Mouse (Mus musculus) heart, adult 2 months (tissue): Measurements from ENCODE around the gene Cdc42ep4. TPM values are rescaled to one million over a fixed set of nuclear protein-coding genes. Genes with fewer than 3 reads are reported as not detected.

Source experiments
- DNase-seq, 2 experiments: peaks; one replicate each; pipeline ENCODE4 v3.0.0; 2021
- H3K27ac ChIP-seq: fragments of 200-600 bp; 2 replicates; pipeline ENCODE4 v1.8.1; 2022
- H3K27me3 ChIP-seq: fragments of 200-500 bp; 2 replicates; pipeline ENCODE4 v1.6.1; 2012; ENCODE audit warnings: mild to moderate bottlenecking, low read length, inconsistent platforms, mixed read lengths; ENCODE audit not compliant: control insufficient read depth, insufficient read depth
- H3K36me3 ChIP-seq: fragments of 200-500 bp; 2 replicates; pipeline ENCODE4 v1.6.1; 2012; ENCODE audit warnings: low read length, inconsistent platforms; ENCODE audit not compliant: control insufficient read depth, insufficient read depth
- H3K4me1 ChIP-seq: fragments of 200-500 bp; 2 replicates; pipeline ENCODE4 v1.6.1; 2011; ENCODE audit warnings: low read length; ENCODE audit not compliant: control insufficient read depth, insufficient read depth
- H3K4me3 ChIP-seq: fragments of 200-600 bp; 2 replicates; pipeline ENCODE4 v1.8.1; 2022
- H3K79me2 ChIP-seq: fragments of 200-500 bp; replicated peaks from 2 replicates; pipeline ENCODE4 v1.6.1; 2012; ENCODE audit warnings: mild to moderate bottlenecking, inconsistent platforms, low read length, moderate library complexity, mixed read lengths; ENCODE audit not compliant: control insufficient read depth, insufficient read depth
- H3K9ac ChIP-seq: fragments of 200-500 bp; 2 replicates; pipeline ENCODE4 v1.6.1; 2012; ENCODE audit warnings: low read depth, mild to moderate bottlenecking, control low read depth, inconsistent platforms, low read length, mixed read lengths
- CTCF ChIP-seq: fragments of 200-600 bp; IDR thresholded peaks from 2 replicates; pipeline ENCODE4 v1.8.1; 2022; ENCODE audit warnings: antibody characterized with exemption, mild to moderate bottlenecking, moderate library complexity
- EP300 ChIP-seq: fragments of 200-500 bp; IDR thresholded peaks from 2 replicates; pipeline ENCODE4 v1.6.1; 2011; ENCODE audit warnings: low read depth, low read length, control low read depth; ENCODE audit not compliant: insufficient read depth
- POLR2A ChIP-seq: fragments of 200-500 bp; IDR thresholded peaks from 2 replicates; pipeline ENCODE4 v1.6.1; 2011; ENCODE audit warnings: mild to moderate bottlenecking, low read depth, low read length, control low read depth; ENCODE audit not compliant: insufficient read depth
- WGBS: fragments of 180-500 bp; shearing (Covaris S2); methylation state at CpG from one replicate; pipeline ENCODE4 v1.1.7; 2018; 5-methylcytosine and 5-hydroxymethylcytosine counted together
- intact Hi-C: fragments of 180-260 bp; cut with DNase I; formaldehyde crosslinking; loops from one replicate; pipeline ENCODE4 v1.15.1; 2025
- polyA plus RNA-seq: library from polyadenylated mRNA; depleted of rRNA; stranded (reverse); fragments of >200 nt; gene quantifications from 2 replicates; pipeline ENCODE4 v1.2.3, GENCODE M21; 2012
- total RNA-seq, 2 experiments: library from RNA; stranded (reverse); gene quantifications; 2 replicates each; pipeline ENCODE4 v1.2.3; 2021

The Cdc42ep4 gene
- total and polyA plus RNA-seq, 3 experiments, result 12.9 to 23.2 (median 20.6) TPM

GRCm38 (mm10) chr11:113787009-113787408 lies 35.3 kb upstream of the Cdc42ep4 start:
- intact Hi-C loops, result no loop called here
- no peak for DNase-seq
- H3K4me1 ChIP-seq, result peaks cover 9% of the 10 kb centered on the region
- H3K27me3 ChIP-seq, result no peaks in the 10 kb centered on the region
- TF ChIP-seq EP300 (no peak), POLR2A (no peak), CTCF (no peak)
- no peak overlapping the region for H3K27ac ChIP-seq
- 84% methylated on average over 11 of the region's 11 CpGs for WGBS
- no peak overlapping the region for H3K9ac ChIP-seq
- no peaks in the 10 kb centered on the region for H3K79me2 ChIP-seq
- no peaks in the 10 kb centered on the region for H3K36me3 ChIP-seq
- H3K4me3 ChIP-seq, result no peak overlapping the region

- Histone ChIP-seq H3K36me3 (no peaks in the 10 kb centered on the region), H3K4me3 (no peak overlapping the region), H3K27me3 (no peaks in the 10 kb centered on the region), H3K4me1 (peaks cover 9% of the 10 kb centered on the region), H3K9ac (no peak overlapping the region), H3K79me2 (no peaks in the 10 kb centered on the region), H3K27ac (peak overlapping the region; percentile 68)
- TF ChIP-seq POLR2A (no peak), EP300 (no peak), CTCF (no peak)
- WGBS, result 68% methylated on average over 4 of the region's 4 CpGs
- intact Hi-C loops, result no loop called here
- no peak for DNase-seq
Observed at GRCm38 (mm10) chr11:113786395-113786794, 34.7 kb upstream of the Cdc42ep4 start.

GRCm38 (mm10) chr11:113785406-113786171 lies 33.9 kb upstream of the Cdc42ep4 start:
- Histone ChIP-seq H3K36me3 (no peaks in the 10 kb centered on the region), H3K4me3 (no peak overlapping the region), H3K9ac (peak overlapping the region; percentile 37; the same call in 1 of the 2 replicates), H3K4me1 (peaks cover 9% of the 10 kb centered on the region), H3K79me2 (no peaks in the 10 kb centered on the region), H3K27ac (peak overlapping the region; percentile 68), H3K27me3 (no peaks in the 10 kb centered on the region)
- intact Hi-C loops, result no loop called here
- peak; percentile 70 to 73 for DNase-seq
- TF ChIP-seq EP300 (no peak), POLR2A (0 out of 2 replicates have a peak, but pooled peaks have one; percentile 38)
- 17% methylated on average over 19 of the region's 19 CpGs for WGBS

- Histone ChIP-seq H3K36me3 (no peaks in the 10 kb centered on the region), H3K9ac (no peak overlapping the region), H3K4me3 (no peak overlapping the region), H3K4me1 (peaks cover 9% of the 10 kb centered on the region), H3K79me2 (no peaks in the 10 kb centered on the region), H3K27me3 (no peaks in the 10 kb centered on the region), H3K27ac (peak overlapping the region; percentile 61)
- TF ChIP-seq POLR2A (no peak), CTCF (no peak)
- WGBS, result 80% methylated on average over 2 of the region's 2 CpGs
- DNase-seq, result no peak
- intact Hi-C loops, result no loop called here
Observed at GRCm38 (mm10) chr11:113784656-113785396, 33.1 kb upstream of the Cdc42ep4 start.

GRCm38 (mm10) chr11:113782496-113782895 lies 30.8 kb upstream of the Cdc42ep4 start:
- Histone ChIP-seq H3K9ac (no peak overlapping the region), H3K27me3 (no peaks in the 10 kb centered on the region), H3K36me3 (no peaks in the 10 kb centered on the region), H3K27ac (no peak overlapping the region), H3K79me2 (no peaks in the 10 kb centered on the region), H3K4me1 (peaks cover 13% of the 10 kb centered on the region), H3K4me3 (no peak overlapping the region)
- DNase-seq, result no peak
- TF ChIP-seq EP300 (no peak), CTCF (no peak)
- WGBS, result 84% methylated on average over 2 of the region's 2 CpGs
- intact Hi-C loops, result no loop called here

- no peak overlapping the region for H3K4me3 ChIP-seq
- no peaks in the 10 kb centered on the region for H3K27me3 ChIP-seq
- DNase-seq, result no peak
- no peaks in the 10 kb centered on the region for H3K79me2 ChIP-seq
- H3K4me1 ChIP-seq, result peaks cover 13% of the 10 kb centered on the region
- intact Hi-C loops, result no loop called here
- 52% methylated on average over 2 of the region's 2 CpGs for WGBS
- no peaks in the 10 kb centered on the region for H3K36me3 ChIP-seq
- H3K27ac ChIP-seq, result no peak overlapping the region
- TF ChIP-seq EP300, result no peak
- TF ChIP-seq CTCF, result no peak
- TF ChIP-seq POLR2A, result no peak
- H3K9ac ChIP-seq, result no peak overlapping the region
Observed at GRCm38 (mm10) chr11:113782006-113782405, 30.3 kb upstream of the Cdc42ep4 start.
